Mouse (Mus musculus) midbrain, embryonic 16.5 days (tissue): ENCODE measurements at regions not wholly inside any gene's neighbourhood (a gene's known extent, or its start where the extent isn't known, plus 50 kb on each side); places are given as distances from the start of the nearest gene placed in this dataset.
A peak's percentile ranks its signal among the peaks of the same experiment; 100 is the strongest.

ENCODE experiments used
- ATAC-seq: fragments of 200-750 bp; cut with Nextera tagmentation; 2 replicates; pipeline ENCODE4 v1.8.0; 2017; ENCODE audit warnings: moderate TSS enrichment
- H3K27ac ChIP-seq: fragments of 300-500 bp; sonication (generic); 2 replicates; pipeline ENCODE4 v1.5.1; 2014; ENCODE audit warnings: mild to moderate bottlenecking, low read length, mixed read lengths
- H3K27me3 ChIP-seq: fragments of 300-500 bp; sonication (generic); 2 replicates; pipeline ENCODE4 v1.6.1; 2014; ENCODE audit warnings: low read depth, low read length, mixed read lengths; ENCODE audit not compliant: control insufficient read depth, insufficient read depth
- H3K36me3 ChIP-seq: fragments of 300-500 bp; sonication (generic); 2 replicates; pipeline ENCODE4 v1.6.1; 2014; ENCODE audit warnings: mild to moderate bottlenecking, low read length, moderate library complexity, mixed read lengths; ENCODE audit not compliant: control insufficient read depth, insufficient read depth
- H3K4me1 ChIP-seq: fragments of 300-500 bp; sonication (generic); 2 replicates; pipeline ENCODE4 v1.6.1; 2014; ENCODE audit warnings: mild to moderate bottlenecking, low read length, mixed read lengths; ENCODE audit not compliant: control insufficient read depth, insufficient read depth
- H3K4me2 ChIP-seq: fragments of 300-500 bp; sonication (generic); 2 replicates; pipeline ENCODE4 v1.6.1; 2014; ENCODE audit warnings: mild to moderate bottlenecking, low read length, mixed read lengths
- H3K4me3 ChIP-seq: fragments of 300-500 bp; sonication (generic); 2 replicates; pipeline ENCODE4 v1.5.1; 2014; ENCODE audit warnings: low read depth, mild to moderate bottlenecking, low read length, moderate library complexity, mixed read lengths
- H3K9ac ChIP-seq: fragments of 300-500 bp; sonication (generic); 2 replicates; pipeline ENCODE4 v1.6.1; 2014; ENCODE audit warnings: low read depth, low read length, mixed read lengths
- H3K9me3 ChIP-seq: fragments of 300-500 bp; sonication (generic); replicated peaks from 2 replicates; pipeline ENCODE4 v1.6.1; 2014; ENCODE audit warnings: mild to moderate bottlenecking, low read length, mixed read lengths; ENCODE audit not compliant: control insufficient read depth, poor library complexity, severe bottlenecking
- WGBS: fragments of 180-500 bp; shearing (Covaris S2); extraction: QIAGEN DNeasy Blood & Tissue Kit; methylation state at CpG from one replicate; pipeline ENCODE4 v1.1.7; 2014; 5-methylcytosine and 5-hydroxymethylcytosine counted together

DNA sequence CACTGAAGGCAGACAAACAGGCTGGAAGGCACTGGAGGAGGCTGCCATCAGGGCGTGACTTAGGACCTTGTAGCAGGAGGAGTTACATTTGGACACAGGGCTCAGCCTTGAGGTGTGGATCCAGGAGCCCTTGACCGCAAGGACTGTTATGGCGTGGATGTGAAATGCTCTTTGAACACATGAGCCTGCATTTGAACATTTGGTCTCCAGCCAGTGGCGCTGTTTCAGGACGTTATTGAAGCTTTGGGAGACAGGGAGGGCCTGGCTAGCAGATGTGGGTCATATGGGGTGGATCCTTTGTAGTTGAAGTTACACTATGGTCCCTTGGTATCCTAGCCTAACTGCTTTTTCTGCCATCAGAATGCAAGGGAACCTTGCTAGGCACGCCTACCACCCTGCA is 87.0 kb upstream of the Twist2 start:
- Histone ChIP-seq H3K27me3 (no peaks in the 10 kb centered on the region), H3K4me3 (no peak overlapping the region), H3K27ac (no peak overlapping the region), H3K9me3 (no peaks in the 10 kb centered on the region), H3K9ac (no peak overlapping the region), H3K36me3 (no peaks in the 10 kb centered on the region), H3K4me2 (no peak overlapping the region), H3K4me1 (no peaks in the 10 kb centered on the region)
- no peak for ATAC-seq
- 85% methylated on average over 6 of the region's 6 CpGs for WGBS

DNA sequence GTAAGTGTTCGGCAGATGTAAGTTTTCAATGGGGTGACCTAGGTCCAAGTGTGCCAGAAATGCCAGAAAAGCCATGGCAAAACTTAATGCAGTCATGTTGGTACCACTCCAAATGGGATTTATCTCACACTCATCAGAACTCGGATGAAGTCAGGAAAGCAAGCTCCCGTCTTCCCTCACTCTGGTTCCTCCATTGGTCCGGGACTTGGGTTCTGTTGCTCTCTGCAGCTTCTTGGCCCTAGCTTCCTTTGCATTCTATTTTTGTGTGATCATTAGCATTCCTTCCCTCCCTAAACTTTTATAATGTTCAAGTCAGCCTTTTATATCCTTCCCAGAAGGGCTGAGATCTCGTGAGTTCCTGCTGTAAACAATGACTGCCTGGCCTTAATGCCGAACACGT is 85.9 kb upstream of the Twist2 start:
- no peak overlapping the region for H3K9ac ChIP-seq
- no peak for ATAC-seq

DNA sequence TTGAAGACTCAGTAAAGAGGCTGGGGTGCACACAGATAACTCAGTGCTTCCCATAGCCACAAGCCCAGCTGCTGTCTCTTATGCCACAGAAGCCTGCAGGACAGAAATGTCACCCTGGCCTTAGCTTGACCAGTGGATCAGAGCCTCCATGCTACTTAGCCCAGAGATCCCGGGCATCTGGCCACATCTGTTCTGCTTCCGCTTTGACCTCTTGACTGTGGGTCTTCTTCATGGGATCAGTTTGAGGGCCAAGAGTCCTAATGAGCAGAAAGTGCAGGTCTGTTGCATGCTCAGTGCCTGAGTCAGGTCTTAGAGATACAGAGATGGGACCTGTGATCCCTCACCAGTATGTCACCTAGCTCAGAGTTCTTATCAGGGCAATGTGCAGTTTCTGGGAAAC is 85.5 kb upstream of the Twist2 start:
- no peak overlapping the region for H3K4me2 ChIP-seq
- H3K4me3 ChIP-seq = no peak overlapping the region
- ATAC-seq = no peak
- H3K4me1 ChIP-seq = no peaks in the 10 kb centered on the region
- no peaks in the 10 kb centered on the region for H3K36me3 ChIP-seq
- no peak overlapping the region for H3K27ac ChIP-seq
- H3K9ac ChIP-seq = no peak overlapping the region
- 100% methylated on average over 2 of the region's 2 CpGs for WGBS
- no peaks in the 10 kb centered on the region for H3K27me3 ChIP-seq
- no peaks in the 10 kb centered on the region for H3K9me3 ChIP-seq

More for the DNA sequence above, 85.9 kb upstream of the Twist2 start:
- H3K36me3 ChIP-seq = no peaks in the 10 kb centered on the region
- WGBS = 79% methylated on average over 7 of the region's 7 CpGs
- no peaks in the 10 kb centered on the region for H3K27me3 ChIP-seq
- no peaks in the 10 kb centered on the region for H3K9me3 ChIP-seq
- no peak overlapping the region for H3K27ac ChIP-seq
- no peak overlapping the region for H3K4me2 ChIP-seq
- no peak overlapping the region for H3K4me3 ChIP-seq
- H3K4me1 ChIP-seq = no peaks in the 10 kb centered on the region

DNA sequence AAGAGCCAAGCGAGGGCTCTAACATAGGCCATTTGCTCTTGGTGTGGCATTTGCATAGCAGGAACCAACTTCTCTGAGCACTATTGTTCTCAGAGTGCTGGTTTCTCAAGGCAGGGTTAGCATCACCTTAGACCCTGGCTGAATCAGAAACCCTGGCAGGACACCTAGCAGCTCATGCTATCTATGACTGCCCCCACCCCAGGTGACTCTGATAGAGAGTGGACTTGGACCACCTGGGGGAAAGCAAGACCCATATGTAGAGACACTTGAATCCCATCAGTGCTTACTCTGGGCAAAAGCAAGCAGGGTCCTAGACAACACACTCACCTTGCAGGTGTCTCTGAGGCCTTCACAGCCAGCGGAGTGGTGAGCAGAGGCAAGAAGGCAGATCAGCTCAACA is 84.4 kb upstream of the Twist2 start:
- Histone ChIP-seq H3K4me3 (no peak overlapping the region), H3K9me3 (no peaks in the 10 kb centered on the region), H3K36me3 (no peaks in the 10 kb centered on the region), H3K4me1 (no peaks in the 10 kb centered on the region), H3K4me2 (no peak overlapping the region), H3K27ac (no peak overlapping the region), H3K9ac (no peak overlapping the region), H3K27me3 (no peaks in the 10 kb centered on the region)
- 98% methylated on average over 2 of the region's 2 CpGs for WGBS
- ATAC-seq = no peak

DNA sequence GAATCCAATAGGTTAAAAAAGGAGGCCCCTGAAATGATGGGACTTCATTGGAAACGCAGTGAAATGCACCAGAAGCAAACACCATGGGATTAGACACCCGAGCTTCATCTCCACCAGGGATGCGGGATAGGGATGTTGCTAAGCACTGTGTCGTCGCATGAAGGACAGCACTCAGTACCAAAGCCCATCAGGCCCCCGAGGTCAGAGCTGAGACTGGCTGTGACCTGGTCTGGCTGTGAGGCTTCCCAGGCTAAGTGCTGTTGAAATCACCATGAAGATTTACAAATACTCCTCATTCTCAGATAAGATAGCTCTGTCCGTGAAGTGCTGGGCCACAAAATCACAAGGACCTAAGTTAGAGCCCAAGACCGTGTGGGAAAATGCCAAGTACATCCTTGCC is 83.3 kb upstream of the Twist2 start:
- H3K9ac ChIP-seq = no peak overlapping the region
- H3K36me3 ChIP-seq = no peaks in the 10 kb centered on the region
- H3K4me3 ChIP-seq = no peak overlapping the region
- H3K4me1 ChIP-seq = no peaks in the 10 kb centered on the region
- 79% methylated on average over 8 of the region's 8 CpGs for WGBS
- H3K27me3 ChIP-seq = no peaks in the 10 kb centered on the region
- no peaks in the 10 kb centered on the region for H3K9me3 ChIP-seq
- no peak for ATAC-seq
- no peak overlapping the region for H3K27ac ChIP-seq
- no peak overlapping the region for H3K4me2 ChIP-seq

DNA sequence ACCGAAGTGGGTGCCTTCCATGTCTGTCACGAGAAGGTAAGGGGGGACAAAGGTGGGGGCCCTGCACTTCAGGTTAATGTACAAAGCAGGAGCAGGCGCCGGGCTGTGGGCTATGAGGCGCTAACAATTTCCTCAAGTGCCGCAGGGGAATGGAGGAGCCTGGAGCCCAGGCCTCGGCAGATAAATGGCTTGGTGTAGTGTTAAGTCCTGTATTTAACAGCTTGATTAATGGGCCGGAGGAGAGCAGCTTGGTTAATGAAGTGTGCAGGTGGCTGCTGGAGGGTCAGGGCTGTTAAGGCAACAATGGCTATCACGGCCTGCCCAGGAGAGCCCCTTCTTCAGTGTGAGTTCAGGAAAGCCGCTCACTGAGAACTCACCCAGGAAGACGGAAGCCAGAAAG is 72.0 kb upstream of the Twist2 start:
- peaks cover 5% of the 10 kb centered on the region for H3K27me3 ChIP-seq
- H3K27ac ChIP-seq = no peak overlapping the region
- ATAC-seq = no peak
- H3K36me3 ChIP-seq = no peaks in the 10 kb centered on the region
- no peaks in the 10 kb centered on the region for H3K9me3 ChIP-seq
- H3K4me1 ChIP-seq = no peaks in the 10 kb centered on the region
- no peak overlapping the region for H3K4me2 ChIP-seq
- 69% methylated on average over 11 of the region's 11 CpGs for WGBS
- H3K9ac ChIP-seq = no peak overlapping the region
- H3K4me3 ChIP-seq = no peak overlapping the region

DNA sequence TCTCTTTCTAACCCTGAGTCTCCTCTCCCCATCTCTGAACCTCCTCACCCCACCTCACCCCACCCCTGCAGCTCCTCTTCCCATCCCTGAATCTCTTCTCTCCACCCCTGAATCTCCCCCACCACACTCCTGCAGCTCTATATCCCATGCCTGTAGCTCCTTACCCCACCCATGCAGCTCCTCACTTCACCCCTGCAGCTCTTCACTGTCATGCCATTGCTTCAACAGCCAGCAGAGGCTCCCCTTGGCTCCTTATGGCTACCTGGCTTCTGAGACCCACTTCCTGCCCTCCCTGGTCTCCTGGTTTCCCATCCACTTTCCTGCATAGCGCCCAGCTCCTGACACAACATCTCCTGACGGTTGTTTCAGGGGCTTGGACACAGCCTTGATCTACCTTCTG is 71.0 kb upstream of the Twist2 start:
- no peaks in the 10 kb centered on the region for H3K4me1 ChIP-seq
- WGBS = 96% methylated on average over 2 of the region's 2 CpGs

DNA sequence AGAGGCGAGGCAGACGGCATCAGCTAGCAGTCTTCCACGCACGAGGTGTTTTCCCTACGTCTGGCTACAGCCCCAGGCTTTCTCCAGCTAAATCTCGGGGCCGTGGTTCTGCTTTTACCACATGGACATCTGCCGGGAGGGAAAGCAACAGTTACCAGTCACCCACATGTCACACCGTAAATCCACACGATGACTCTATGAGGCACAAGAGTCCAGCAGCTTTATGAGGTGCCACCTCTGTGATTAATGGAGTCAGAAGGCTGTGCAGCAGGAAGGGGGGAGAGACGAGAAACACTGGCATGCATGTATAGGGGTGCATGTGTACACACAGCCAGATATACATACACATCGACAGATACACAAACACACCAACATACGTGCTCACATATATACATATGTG is 69.6 kb upstream of the Twist2 start:
- no peaks in the 10 kb centered on the region for H3K9me3 ChIP-seq
- H3K4me3 ChIP-seq = no peak overlapping the region
- peaks cover 5% of the 10 kb centered on the region for H3K27me3 ChIP-seq
- H3K9ac ChIP-seq = no peak overlapping the region
- H3K4me2 ChIP-seq = no peak overlapping the region
- WGBS = 87% methylated on average over 13 of the region's 13 CpGs
- H3K36me3 ChIP-seq = no peaks in the 10 kb centered on the region
- H3K27ac ChIP-seq = no peak overlapping the region
- H3K4me1 ChIP-seq = no peaks in the 10 kb centered on the region
- ATAC-seq = no peak

More for the DNA sequence above, 71.0 kb upstream of the Twist2 start:
- no peaks in the 10 kb centered on the region for H3K36me3 ChIP-seq
- no peak overlapping the region for H3K4me2 ChIP-seq
- no peaks in the 10 kb centered on the region for H3K9me3 ChIP-seq
- H3K27me3 ChIP-seq = peaks cover 5% of the 10 kb centered on the region
- ATAC-seq = no peak
- H3K4me3 ChIP-seq = no peak overlapping the region
- H3K9ac ChIP-seq = no peak overlapping the region
- no peak overlapping the region for H3K27ac ChIP-seq

DNA sequence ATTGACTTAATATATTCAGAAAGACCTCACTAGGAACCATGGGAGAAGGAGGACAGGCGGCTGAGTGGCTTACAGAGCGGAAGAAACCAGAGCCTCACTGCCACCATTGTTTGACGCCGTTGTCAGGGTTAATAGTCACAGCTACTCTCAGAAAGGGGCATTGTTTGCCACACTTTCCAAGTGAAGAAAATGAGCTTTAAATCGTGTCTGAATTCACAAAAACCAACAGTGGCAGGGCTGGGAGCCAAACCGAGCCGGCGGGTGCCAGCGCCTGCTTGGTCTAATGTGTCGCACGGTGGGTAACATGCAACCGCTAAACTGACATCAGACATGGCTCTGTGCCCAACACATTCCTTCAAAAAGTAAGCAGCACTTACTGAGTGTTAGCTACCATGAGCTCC is 68.8 kb upstream of the Twist2 start:
- H3K9ac ChIP-seq = no peak overlapping the region
- 0 out of 2 replicates have a peak overlapping the region, but pooled peaks have one; percentile 17 for H3K4me2 ChIP-seq
- peaks cover 5% of the 10 kb centered on the region for H3K27me3 ChIP-seq
- ATAC-seq = no peak
- H3K27ac ChIP-seq = no peak overlapping the region
- H3K36me3 ChIP-seq = no peaks in the 10 kb centered on the region
- no peaks in the 10 kb centered on the region for H3K4me1 ChIP-seq
- no peaks in the 10 kb centered on the region for H3K9me3 ChIP-seq
- H3K4me3 ChIP-seq = no peak overlapping the region
- WGBS = 44% methylated on average over 12 of the region's 12 CpGs

DNA sequence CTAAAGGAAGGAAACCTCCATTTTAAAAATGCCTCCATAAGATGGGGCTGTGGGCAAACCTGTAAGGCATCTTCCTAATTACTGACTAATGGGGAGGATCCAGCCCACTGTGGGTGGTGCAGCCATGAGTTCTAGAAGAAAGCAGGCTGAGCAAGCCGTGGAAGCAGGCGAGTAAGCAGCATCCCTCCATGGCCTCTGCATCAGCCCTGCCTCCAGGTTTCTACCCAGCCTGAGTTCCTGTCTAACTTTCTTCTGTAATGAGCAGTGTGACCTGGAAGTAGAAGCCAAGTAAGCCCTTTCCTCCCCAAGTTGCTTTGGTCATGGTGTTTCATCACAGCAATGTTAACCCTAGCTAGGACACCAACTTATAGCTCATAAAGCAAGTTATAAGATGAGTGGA is 66.5 kb upstream of the Twist2 start:
- Histone ChIP-seq H3K4me2 (no peak overlapping the region), H3K4me3 (no peak overlapping the region), H3K36me3 (no peaks in the 10 kb centered on the region), H3K9ac (no peak overlapping the region), H3K27ac (no peak overlapping the region), H3K4me1 (no peaks in the 10 kb centered on the region), H3K9me3 (no peaks in the 10 kb centered on the region), H3K27me3 (peaks cover 5% of the 10 kb centered on the region)
- no peak for ATAC-seq
- 93% methylated on average over 2 of the region's 2 CpGs for WGBS
